Mouse (Mus musculus) heart, embryonic 11.5 days (tissue): Measurements from ENCODE around the gene C1qtnf3. TPM values are rescaled to one million over a fixed set of nuclear protein-coding genes. Genes with fewer than 3 reads are reported as not detected.
A peak's percentile ranks its signal among the peaks of the same experiment; 100 is the strongest.
"Not testable (repeated sequence)": the region's sequence is repeated elsewhere in the genome, so short reads cannot be mapped to it uniquely, and the experiment has no call there.

ENCODE experiments used
- ATAC-seq: fragments of 200-750 bp; cut with Nextera tagmentation; replicated peaks from 2 replicates; pipeline ENCODE4 v1.8.0; 2017; ENCODE audit warnings: moderate library complexity; ENCODE audit not compliant: insufficient number of reproducible peaks, low FRiP score, low TSS enrichment
- H3K27ac ChIP-seq: fragments of 300-500 bp; sonication (generic); 2 replicates; pipeline ENCODE4 v1.5.1; 2014; ENCODE audit warnings: mild to moderate bottlenecking, low read depth, low read length
- H3K27me3 ChIP-seq: fragments of 300-500 bp; sonication (generic); 2 replicates; pipeline ENCODE4 v1.6.1; 2014; ENCODE audit warnings: mild to moderate bottlenecking, low read length, mixed read lengths; ENCODE audit not compliant: control insufficient read depth, insufficient read depth
- H3K36me3 ChIP-seq: fragments of 300-500 bp; sonication (generic); 2 replicates; pipeline ENCODE4 v1.6.1; 2014; ENCODE audit warnings: mild to moderate bottlenecking, low read length, moderate library complexity, mixed read lengths; ENCODE audit not compliant: control insufficient read depth, insufficient read depth
- H3K4me1 ChIP-seq: fragments of 300-500 bp; sonication (generic); 2 replicates; pipeline ENCODE4 v1.6.1; 2014; ENCODE audit warnings: low read length; ENCODE audit not compliant: control insufficient read depth, insufficient read depth
- H3K4me2 ChIP-seq: fragments of 300-500 bp; sonication (generic); 2 replicates; pipeline ENCODE4 v1.6.1; 2014; ENCODE audit warnings: mild to moderate bottlenecking, moderate library complexity
- H3K4me3 ChIP-seq: fragments of 300-500 bp; sonication (generic); 2 replicates; pipeline ENCODE4 v1.5.1; 2014; ENCODE audit warnings: low read depth, low read length
- H3K9ac ChIP-seq: fragments of 300-500 bp; sonication (generic); 2 replicates; pipeline ENCODE4 v1.6.1; 2014; ENCODE audit warnings: mild to moderate bottlenecking, low read depth, low read length, moderate library complexity
- H3K9me3 ChIP-seq: fragments of 300-500 bp; sonication (generic); replicated peaks from 2 replicates; pipeline ENCODE4 v1.6.1; 2016; ENCODE audit warnings: low read length; ENCODE audit not compliant: control insufficient read depth
- WGBS: fragments of 180-500 bp; shearing (Covaris S2); extraction: QIAGEN DNeasy Blood & Tissue Kit; methylation state at CpG from one replicate; pipeline ENCODE4 v1.1.7; 2014; ENCODE audit not compliant: insufficient replicate concordance; 5-methylcytosine and 5-hydroxymethylcytosine counted together
- polyA plus RNA-seq: library from polyadenylated mRNA; unstranded; fragments of >200 nt; fragmentation: Nextera tagmentation; extraction: Ambion mirVana; gene quantifications from 2 replicates; pipeline ENCODE4 v1.2.1, GENCODE M21; 2014

Gene C1qtnf3
- polyA plus RNA-seq, 1 experiment from 2014 or later = 0.19 TPM

DNA sequence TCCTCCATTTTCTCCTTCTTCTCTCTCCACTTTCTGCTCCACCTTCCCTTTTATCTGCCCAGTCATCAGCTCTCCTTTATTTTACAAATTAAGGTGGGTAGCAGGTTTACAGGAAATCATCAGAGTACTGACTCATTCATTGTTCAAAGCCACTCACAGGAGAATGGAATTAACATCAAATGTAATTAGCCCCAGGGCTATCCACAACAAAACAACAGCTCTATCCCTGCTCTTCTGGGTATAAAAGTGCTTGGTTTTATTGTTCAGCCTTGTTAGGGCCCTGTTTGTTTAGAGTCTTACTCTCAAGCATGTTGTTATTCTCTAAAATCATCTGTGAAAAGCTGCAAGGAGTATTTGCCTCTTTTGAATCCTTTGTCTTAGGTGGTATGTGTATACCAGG, 25.0 kb downstream of the C1qtnf3 start:
- no peak overlapping the region for H3K27ac ChIP-seq
- ATAC-seq = no peak
- H3K4me2 ChIP-seq = no peak overlapping the region
- H3K36me3 ChIP-seq = no peaks in the 10 kb centered on the region
- no peak overlapping the region for H3K4me3 ChIP-seq
- H3K9me3 ChIP-seq = no peaks in the 10 kb centered on the region
- no peaks in the 10 kb centered on the region for H3K4me1 ChIP-seq
- no peak overlapping the region for H3K9ac ChIP-seq
- H3K27me3 ChIP-seq = no peaks in the 10 kb centered on the region

DNA sequence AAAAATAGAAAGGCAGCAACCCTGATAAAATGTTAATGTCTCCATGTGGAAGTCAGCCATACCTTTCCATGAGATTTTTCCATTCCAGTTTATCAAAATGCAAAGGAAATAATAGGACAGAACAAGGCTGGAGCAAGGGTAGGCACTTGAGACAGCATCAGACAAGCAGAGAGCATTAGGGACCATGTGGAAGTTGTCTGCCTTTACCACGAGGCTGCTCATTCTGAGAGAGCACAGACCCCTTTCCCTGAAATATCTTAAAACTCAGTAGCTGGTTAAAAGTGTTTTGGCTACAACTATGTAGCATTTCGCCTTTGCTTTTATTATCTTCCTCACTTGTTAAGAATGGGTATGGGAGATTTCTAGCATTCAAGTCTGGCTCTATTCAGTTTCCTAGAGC, 28.6 kb downstream of the C1qtnf3 start:
- Histone ChIP-seq H3K4me2 (peak overlapping the region; percentile 60), H3K27me3 (no peaks in the 10 kb centered on the region), H3K4me3 (no peak overlapping the region), H3K4me1 (no peaks in the 10 kb centered on the region), H3K9ac (no peak overlapping the region; the same call in 1 of the 2 replicates), H3K36me3 (no peaks in the 10 kb centered on the region), H3K27ac (no peak overlapping the region), H3K9me3 (no peaks in the 10 kb centered on the region)
- ATAC-seq = no peak
- 57% methylated on average over 2 of the region's 2 CpGs for WGBS

DNA sequence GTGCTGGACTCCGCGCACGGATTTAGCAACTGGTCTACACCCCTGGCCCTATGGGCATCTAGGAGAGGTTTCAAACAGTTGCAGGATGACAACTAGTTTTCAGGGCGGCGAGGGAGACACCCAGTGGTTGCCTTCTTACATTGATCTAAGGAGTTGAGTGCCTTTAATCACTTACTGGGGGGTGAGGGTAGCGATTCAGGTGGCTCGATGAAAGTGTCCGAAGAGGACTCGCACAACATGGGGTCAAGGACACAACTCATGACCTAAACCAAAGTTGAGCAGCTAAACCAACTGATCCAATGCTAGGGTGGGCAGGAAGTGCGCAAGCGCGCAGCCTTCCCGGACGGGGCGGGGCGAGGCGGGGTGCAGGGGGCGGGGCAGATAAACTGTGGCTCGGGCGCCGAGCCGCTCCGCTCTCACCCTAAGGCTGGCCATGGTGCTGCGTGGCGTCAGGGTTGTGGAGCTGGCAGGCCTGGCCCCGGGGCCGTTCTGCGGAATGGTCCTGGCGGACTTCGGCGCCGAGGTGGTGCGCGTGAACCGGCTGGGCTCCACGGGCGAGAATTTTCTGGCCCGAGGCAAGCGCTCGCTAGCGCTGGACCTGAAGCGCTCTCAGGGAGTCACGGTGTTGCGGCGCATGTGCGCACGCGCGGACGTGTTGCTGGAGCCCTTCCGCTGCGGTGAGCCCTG, 29.4 kb downstream of the C1qtnf3 start, which contains the start of gene Amacr:
TSS of gene Amacr (plus strand) at position 380 of the 687 bp plus-strand sequence.
- H3K36me3 ChIP-seq = no peaks in the 10 kb centered on the region
- peak within 1 kb of the TSS; percentile 62 for H3K4me3 ChIP-seq
- peak; percentile 97 for ATAC-seq
- WGBS = under 1% methylated on average over 52 of the region's 52 CpGs
- peak within 1 kb of the TSS; percentile 79 for H3K9ac ChIP-seq
- peak within 1 kb of the TSS; percentile 73 for H3K27ac ChIP-seq
- H3K4me2 ChIP-seq = peak within 1 kb of the TSS; percentile 60
- H3K9me3 ChIP-seq = no peaks in the 10 kb centered on the region
- no peaks in the 10 kb centered on the region for H3K27me3 ChIP-seq
- no peaks in the 10 kb centered on the region for H3K4me1 ChIP-seq

DNA sequence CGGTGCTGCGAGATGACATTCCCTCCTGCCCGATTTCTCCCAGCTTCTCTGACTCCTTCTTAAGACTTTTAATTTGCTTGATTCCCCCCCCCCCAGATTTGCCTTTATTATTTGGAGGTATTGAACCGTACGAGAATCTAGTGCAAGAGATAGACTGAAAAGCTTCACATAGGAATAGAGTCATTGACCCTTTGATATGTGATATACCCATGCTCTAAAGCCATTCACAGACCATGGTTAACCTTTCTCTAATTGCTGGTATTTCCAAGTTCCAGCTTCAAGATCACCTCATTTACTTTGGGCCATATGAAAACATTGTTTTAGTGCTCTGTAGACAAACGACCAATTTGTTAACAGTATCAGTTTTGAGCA, 29.9 kb downstream of the C1qtnf3 start:
- WGBS = 9% methylated on average over 6 of the region's 6 CpGs
- H3K36me3 ChIP-seq = no peaks in the 10 kb centered on the region
- ATAC-seq = no peak
- H3K4me1 ChIP-seq = no peaks in the 10 kb centered on the region
- no peaks in the 10 kb centered on the region for H3K27me3 ChIP-seq
- H3K4me3 ChIP-seq = peak overlapping the region; percentile 62
- H3K4me2 ChIP-seq = peak overlapping the region; percentile 60
- peak overlapping the region; percentile 79 for H3K9ac ChIP-seq
- no peaks in the 10 kb centered on the region for H3K9me3 ChIP-seq
- H3K27ac ChIP-seq = peak overlapping the region; percentile 73

DNA sequence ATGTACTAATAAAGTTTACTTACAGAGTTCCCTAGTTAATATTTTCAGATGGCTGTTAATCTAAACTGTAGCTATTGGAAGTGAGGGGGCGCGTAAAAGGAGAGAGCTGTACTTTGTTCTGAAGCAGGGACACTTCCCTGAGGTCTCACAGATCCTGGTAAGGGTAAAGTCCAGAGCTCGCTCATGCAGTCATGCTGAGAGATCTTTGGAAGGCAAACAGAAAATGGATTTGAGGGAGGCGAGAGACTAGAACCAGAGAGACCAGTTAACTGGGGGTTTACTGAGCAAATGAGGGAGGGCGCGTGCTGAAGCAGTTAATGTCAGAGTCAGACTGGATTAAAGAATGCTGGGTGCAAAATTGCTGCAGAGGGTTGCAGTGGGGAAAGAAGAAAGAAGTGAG, 33.6 kb downstream of the C1qtnf3 start:
- no peak for ATAC-seq
- Histone ChIP-seq H3K36me3 (no peaks in the 10 kb centered on the region), H3K4me3 (no peak overlapping the region), H3K4me2 (no peak overlapping the region), H3K9ac (no peak overlapping the region), H3K27me3 (no peaks in the 10 kb centered on the region), H3K4me1 (no peaks in the 10 kb centered on the region), H3K9me3 (no peaks in the 10 kb centered on the region), H3K27ac (no peak overlapping the region)
- 72% methylated on average over 6 of the region's 6 CpGs for WGBS

DNA sequence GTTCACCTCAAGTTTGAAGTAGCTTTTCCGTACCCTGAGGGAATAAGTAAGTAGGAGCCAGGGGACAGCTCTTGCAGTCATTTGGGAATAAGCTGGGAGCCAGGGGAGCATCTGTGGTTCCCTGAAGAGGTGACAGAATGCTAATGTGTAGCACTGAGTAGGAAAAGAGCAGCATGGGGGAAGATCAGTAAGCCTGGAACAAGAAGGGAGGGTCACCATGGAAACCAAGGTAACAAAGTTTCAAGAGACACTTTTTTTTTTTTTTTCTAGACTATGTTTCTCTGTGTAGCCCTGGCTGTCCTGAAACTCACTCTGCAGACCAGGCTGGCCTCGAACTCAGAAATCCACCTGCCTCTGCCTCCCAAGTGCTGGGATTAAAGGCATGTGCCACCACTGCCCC, 34.3 kb downstream of the C1qtnf3 start:
- not testable (repeated sequence) for H3K4me1 ChIP-seq, H3K9ac ChIP-seq, H3K4me3 ChIP-seq, H3K27me3 ChIP-seq, ATAC-seq, H3K36me3 ChIP-seq, H3K9me3 ChIP-seq, H3K4me2 ChIP-seq, H3K27ac ChIP-seq
- WGBS = 89% methylated on average over 2 of the region's 2 CpGs

DNA sequence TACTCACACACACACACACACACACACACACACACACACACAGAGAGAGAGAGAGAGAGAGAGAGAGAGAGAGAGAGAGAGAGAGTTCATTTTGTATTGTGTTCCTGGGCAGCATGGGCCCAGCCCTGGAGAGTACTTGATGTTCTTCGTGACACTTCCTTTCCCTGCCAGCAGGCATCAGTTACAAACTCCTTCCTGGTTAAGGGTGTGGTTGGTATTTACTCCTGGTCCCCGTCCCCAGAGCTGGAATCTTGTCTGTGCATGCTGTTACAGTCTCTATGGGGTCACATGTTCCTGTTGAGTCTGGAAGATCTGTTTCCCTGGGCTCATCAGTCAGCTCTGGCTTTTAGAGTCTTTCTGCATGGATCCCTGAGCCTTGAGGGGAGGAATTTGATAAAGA, 38.3 kb downstream of the C1qtnf3 start:
- no peak overlapping the region for H3K4me3 ChIP-seq
- no peak for ATAC-seq
- no peak overlapping the region for H3K27ac ChIP-seq
- no peaks in the 10 kb centered on the region for H3K9me3 ChIP-seq
- no peaks in the 10 kb centered on the region for H3K4me1 ChIP-seq
- no peak overlapping the region for H3K9ac ChIP-seq
- H3K36me3 ChIP-seq = no peaks in the 10 kb centered on the region
- WGBS = 29% methylated on average over 2 of the region's 2 CpGs
- H3K4me2 ChIP-seq = no peak overlapping the region
- no peaks in the 10 kb centered on the region for H3K27me3 ChIP-seq

DNA sequence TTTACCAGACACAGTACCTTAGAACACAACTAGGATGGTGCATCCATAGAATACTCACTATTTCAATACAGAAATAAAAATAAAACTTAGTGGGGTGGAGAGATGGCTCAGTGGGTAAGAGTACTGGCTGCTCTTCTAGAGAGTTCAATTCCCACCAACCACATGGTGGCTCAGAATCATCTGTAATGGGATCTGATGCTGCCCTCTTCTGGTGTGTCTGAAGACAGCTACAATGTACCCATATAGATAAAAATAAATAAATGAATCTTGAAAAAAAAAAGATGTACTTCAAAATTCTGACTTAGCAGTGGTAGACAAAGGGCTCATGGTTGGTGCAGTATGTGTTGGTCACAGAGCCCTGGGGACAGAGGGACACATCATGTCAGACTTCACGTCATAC, 39.4 kb downstream of the C1qtnf3 start:
- 97% methylated on average over 1 of the region's 1 CpGs for WGBS
- H3K27me3 ChIP-seq = no peaks in the 10 kb centered on the region
- H3K36me3 ChIP-seq = no peaks in the 10 kb centered on the region
- H3K4me3 ChIP-seq = no peak overlapping the region
- H3K9me3 ChIP-seq = no peaks in the 10 kb centered on the region
- no peak for ATAC-seq
- no peaks in the 10 kb centered on the region for H3K4me1 ChIP-seq
- no peak overlapping the region for H3K9ac ChIP-seq
- H3K4me2 ChIP-seq = no peak overlapping the region
- H3K27ac ChIP-seq = no peak overlapping the region

DNA sequence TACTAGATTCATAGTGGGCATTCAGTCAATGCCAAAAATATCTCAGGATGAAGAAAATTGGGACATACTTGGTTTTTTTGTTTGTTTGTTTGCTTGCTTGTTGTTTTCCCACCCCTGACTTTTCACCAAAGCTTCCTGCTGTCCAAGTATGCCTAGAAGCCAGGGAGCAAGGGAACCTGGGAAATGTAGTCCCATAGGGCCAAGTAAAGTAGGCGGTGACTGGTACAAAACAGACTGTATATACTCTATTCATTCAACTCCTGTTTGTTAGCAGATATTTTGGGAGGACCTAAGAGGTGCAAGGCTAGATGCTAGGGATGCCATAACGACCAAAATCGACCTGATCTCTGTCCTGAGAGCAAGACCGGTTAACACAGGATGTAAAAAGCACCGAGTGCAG, 47.7 kb downstream of the C1qtnf3 start:
- Histone ChIP-seq H3K27me3 (no peaks in the 10 kb centered on the region), H3K27ac (no peak overlapping the region), H3K9ac (no peak overlapping the region), H3K4me1 (no peaks in the 10 kb centered on the region), H3K4me2 (peak overlapping the region; percentile 43), H3K9me3 (no peaks in the 10 kb centered on the region), H3K4me3 (no peak overlapping the region), H3K36me3 (no peaks in the 10 kb centered on the region)
- ATAC-seq = no peak
- 45% methylated on average over 5 of the region's 5 CpGs for WGBS
